Mouse (Mus musculus): ENCODE results near the gene Nif3l1.

DNA sequence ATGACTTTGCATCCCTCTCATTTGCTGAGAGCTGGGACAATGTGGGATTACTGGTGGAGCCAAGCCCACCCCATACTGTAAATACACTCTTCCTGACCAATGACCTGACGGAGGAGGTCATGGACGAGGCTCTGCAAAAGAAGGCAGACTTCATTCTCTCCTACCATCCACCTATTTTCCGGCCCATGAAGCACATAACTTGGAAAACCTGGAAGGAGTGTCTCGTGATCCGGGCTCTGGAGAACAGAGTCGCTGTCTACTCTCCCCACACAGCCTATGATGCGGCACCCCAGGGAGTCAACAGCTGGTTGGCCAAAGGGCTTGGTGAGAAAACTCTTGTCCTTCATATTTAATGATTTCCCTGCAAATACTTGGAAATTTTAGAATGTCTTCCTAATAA, 2.8 kb downstream of the Nif3l1 start:
- no peak for TF ChIP-seq POLR2A (IDR thresholded peaks at IDR 0.05; ENCODE audit: extremely low read depth, insufficient read depth, low read length)
- no peak for TF ChIP-seq CTCF (IDR thresholded peaks at IDR 0.05; ENCODE audit: extremely low read depth, insufficient read depth, low read length)
